Mouse (Mus musculus) limb, embryonic 11.5 days (tissue): ENCODE data around the gene A930033H14Rik. TPM values are rescaled to one million over a fixed set of nuclear protein-coding genes. Genes with fewer than 3 reads are reported as not detected.

ENCODE experiments used
- ATAC-seq: fragments of 200-750 bp; cut with Nextera tagmentation; 2 replicates; pipeline ENCODE4 v1.8.0; 2017; ENCODE audit warnings: low read depth; ENCODE audit not compliant: insufficient number of reproducible peaks, low FRiP score, low TSS enrichment
- DNase-seq: peaks from one replicate; pipeline ENCODE4 v3.0.0-alpha.2; 2015; ENCODE audit warnings: low spot score
- H3K27ac ChIP-seq: fragments of 300-500 bp; sonication (generic); replicated peaks from 2 replicates; pipeline ENCODE4 v1.5.1; 2014; ENCODE audit warnings: low read depth, mild to moderate bottlenecking, low read length
- H3K27me3 ChIP-seq: fragments of 300-500 bp; sonication (generic); 2 replicates; pipeline ENCODE4 v1.6.1; 2014; ENCODE audit warnings: mild to moderate bottlenecking, low read length, mixed read lengths; ENCODE audit not compliant: control insufficient read depth, insufficient read depth
- H3K36me3 ChIP-seq: fragments of 300-500 bp; sonication (generic); 2 replicates; pipeline ENCODE4 v1.6.1; 2014; ENCODE audit warnings: mild to moderate bottlenecking, low read length, moderate library complexity, mixed read lengths; ENCODE audit not compliant: control insufficient read depth, insufficient read depth
- H3K4me1 ChIP-seq: fragments of 300-500 bp; sonication (generic); 2 replicates; pipeline ENCODE4 v1.6.1; 2014; ENCODE audit warnings: low read length, mixed read lengths; ENCODE audit not compliant: control insufficient read depth, insufficient read depth
- H3K4me2 ChIP-seq: fragments of 300-500 bp; sonication (generic); 2 replicates; pipeline ENCODE4 v1.6.1; 2014; ENCODE audit warnings: low read depth, mild to moderate bottlenecking, moderate library complexity; ENCODE audit not compliant: severe bottlenecking
- H3K4me3 ChIP-seq: fragments of 300-500 bp; sonication (generic); 2 replicates; pipeline ENCODE4 v1.5.1; 2014; ENCODE audit warnings: low read depth, low read length
- H3K9ac ChIP-seq: fragments of 300-500 bp; sonication (generic); 2 replicates; pipeline ENCODE4 v1.6.1; 2014; ENCODE audit warnings: mild to moderate bottlenecking, low read length
- H3K9me3 ChIP-seq: fragments of 300-500 bp; sonication (generic); 2 replicates; pipeline ENCODE4 v1.6.1; 2016; ENCODE audit warnings: low read length; ENCODE audit not compliant: control insufficient read depth
- WGBS: fragments of 180-500 bp; shearing (Covaris S2); extraction: QIAGEN DNeasy Blood & Tissue Kit; methylation state at CpG from one replicate; pipeline ENCODE4 v1.1.7; 2014; 5-methylcytosine and 5-hydroxymethylcytosine counted together
- polyA plus RNA-seq: library from polyadenylated mRNA; unstranded; fragments of >200 nt; fragmentation: Nextera tagmentation; extraction: Ambion mirVana; gene quantifications from 2 replicates; pipeline ENCODE4 v1.2.1, GENCODE M21; 2014

Gene A930033H14Rik
- polyA plus RNA-seq, 1 experiment from 2014 or later, result 2.3 TPM

GRCm38 (mm10) chr10:69253075-69253685 lies 40.3 kb upstream of the A930033H14Rik start:
- ATAC-seq (peak; percentile 74), DNase-seq (peak; percentile 64)
- Histone ChIP-seq H3K4me2 (no peak overlapping the region), H3K27me3 (no peaks in the 10 kb centered on the region), H3K36me3 (peaks cover 2% of the 10 kb centered on the region; the same call in 1 of the 2 replicates), H3K9me3 (no peaks in the 10 kb centered on the region), H3K27ac (peak overlapping the region; percentile 52; the same call in 1 of the 2 replicates), H3K4me3 (no peak overlapping the region), H3K9ac (no peak overlapping the region), H3K4me1 (peaks cover 18% of the 10 kb centered on the region)
- 22% methylated on average over 5 of the region's 5 CpGs for WGBS

GRCm38 (mm10) chr10:69252112-69253074 lies 39.5 kb upstream of the A930033H14Rik start:
- Histone ChIP-seq H3K9ac (no peak overlapping the region), H3K4me3 (no peak overlapping the region), H3K27me3 (no peaks in the 10 kb centered on the region), H3K9me3 (no peaks in the 10 kb centered on the region), H3K27ac (no peak overlapping the region; the same call in 1 of the 2 replicates), H3K4me1 (peaks cover 18% of the 10 kb centered on the region), H3K36me3 (peaks cover 2% of the 10 kb centered on the region; the same call in 1 of the 2 replicates), H3K4me2 (no peak overlapping the region)
- DNase-seq, result no peak
- no peak for ATAC-seq
- WGBS, result 87% methylated on average over 17 of the region's 17 CpGs

GRCm38 (mm10) chr10:69251254-69251653 lies 38.4 kb upstream of the A930033H14Rik start:
- Histone ChIP-seq H3K4me3 (no peak overlapping the region), H3K27ac (no peak overlapping the region), H3K9ac (no peak overlapping the region), H3K9me3 (no peaks in the 10 kb centered on the region), H3K36me3 (peaks cover 2% of the 10 kb centered on the region; the same call in 1 of the 2 replicates), H3K27me3 (no peaks in the 10 kb centered on the region), H3K4me2 (no peak overlapping the region), H3K4me1 (peaks cover 18% of the 10 kb centered on the region)
- WGBS, result 88% methylated on average over 6 of the region's 6 CpGs
- DNase-seq, result no peak
- no peak for ATAC-seq

- 89% methylated on average over 29 of the region's 29 CpGs for WGBS
Observed at GRCm38 (mm10) chr10:69248261-69249160, 35.6 kb upstream of the A930033H14Rik start.

GRCm38 (mm10) chr10:69247311-69248033 lies 34.6 kb upstream of the A930033H14Rik start:
- H3K4me1 ChIP-seq, result peaks cover 2% of the 10 kb centered on the region
- no peaks in the 10 kb centered on the region for H3K27me3 ChIP-seq
- H3K9ac ChIP-seq, result no peak overlapping the region
- no peak overlapping the region for H3K27ac ChIP-seq
- H3K9me3 ChIP-seq, result no peaks in the 10 kb centered on the region
- H3K4me3 ChIP-seq, result no peak overlapping the region
- H3K36me3 ChIP-seq, result peaks cover 2% of the 10 kb centered on the region; the same call in 1 of the 2 replicates
- 90% methylated on average over 7 of the region's 7 CpGs for WGBS
- DNase-seq, result no peak
- H3K4me2 ChIP-seq, result no peak overlapping the region
- no peak for ATAC-seq

More at GRCm38 (mm10) chr10:69248261-69249160, 35.6 kb upstream of the A930033H14Rik start:
- Histone ChIP-seq H3K9ac (no peak overlapping the region), H3K27ac (no peak overlapping the region), H3K9me3 (no peaks in the 10 kb centered on the region), H3K36me3 (peaks cover 2% of the 10 kb centered on the region; the same call in 1 of the 2 replicates), H3K4me2 (no peak overlapping the region), H3K27me3 (no peaks in the 10 kb centered on the region), H3K4me3 (no peak overlapping the region), H3K4me1 (peaks cover 12% of the 10 kb centered on the region)
- DNase-seq (no peak), ATAC-seq (no peak)

GRCm38 (mm10) chr10:69246762-69247161 lies 33.9 kb upstream of the A930033H14Rik start:
- Histone ChIP-seq H3K4me3 (no peak overlapping the region), H3K9ac (no peak overlapping the region), H3K36me3 (peaks cover 2% of the 10 kb centered on the region; the same call in 1 of the 2 replicates), H3K27me3 (no peaks in the 10 kb centered on the region), H3K9me3 (no peaks in the 10 kb centered on the region), H3K4me2 (no peak overlapping the region), H3K27ac (no peak overlapping the region), H3K4me1 (no peaks in the 10 kb centered on the region)
- WGBS, result 78% methylated on average over 3 of the region's 3 CpGs
- ATAC-seq (no peak), DNase-seq (no peak)

GRCm38 (mm10) chr10:69245906-69246668 lies 33.2 kb upstream of the A930033H14Rik start:
- Histone ChIP-seq H3K4me2 (no peak overlapping the region), H3K4me1 (no peaks in the 10 kb centered on the region), H3K9me3 (no peaks in the 10 kb centered on the region), H3K27me3 (no peaks in the 10 kb centered on the region), H3K27ac (no peak overlapping the region), H3K36me3 (peaks cover 2% of the 10 kb centered on the region; the same call in 1 of the 2 replicates), H3K4me3 (no peak overlapping the region), H3K9ac (no peak overlapping the region)
- DNase-seq (no peak), ATAC-seq (no peak)
- WGBS, result 94% methylated on average over 10 of the region's 10 CpGs
